Mouse (Mus musculus) heart, postnatal 25 days (tissue): Measurements from ENCODE around the gene Osbpl10. TPM values are rescaled to one million over a fixed set of nuclear protein-coding genes. Genes with fewer than 3 reads are reported as not detected.

Experiments used
- DNase-seq: peaks from one replicate; pipeline ENCODE4 v3.0.0; 2022; ENCODE audit warnings: low spot score
- intact Hi-C: fragments of 180-260 bp; cut with DNase I; formaldehyde crosslinking; loops from one replicate; pipeline ENCODE4 v1.15.1; 2025
- total RNA-seq, 2 experiments: library from RNA; stranded (reverse); gene quantifications; 2 replicates each; pipeline ENCODE4 v1.2.3; 2021

Osbpl10 gene
- total RNA-seq, 2 experiments from 2014 or later: 3.4 to 3.5 TPM

DNA sequence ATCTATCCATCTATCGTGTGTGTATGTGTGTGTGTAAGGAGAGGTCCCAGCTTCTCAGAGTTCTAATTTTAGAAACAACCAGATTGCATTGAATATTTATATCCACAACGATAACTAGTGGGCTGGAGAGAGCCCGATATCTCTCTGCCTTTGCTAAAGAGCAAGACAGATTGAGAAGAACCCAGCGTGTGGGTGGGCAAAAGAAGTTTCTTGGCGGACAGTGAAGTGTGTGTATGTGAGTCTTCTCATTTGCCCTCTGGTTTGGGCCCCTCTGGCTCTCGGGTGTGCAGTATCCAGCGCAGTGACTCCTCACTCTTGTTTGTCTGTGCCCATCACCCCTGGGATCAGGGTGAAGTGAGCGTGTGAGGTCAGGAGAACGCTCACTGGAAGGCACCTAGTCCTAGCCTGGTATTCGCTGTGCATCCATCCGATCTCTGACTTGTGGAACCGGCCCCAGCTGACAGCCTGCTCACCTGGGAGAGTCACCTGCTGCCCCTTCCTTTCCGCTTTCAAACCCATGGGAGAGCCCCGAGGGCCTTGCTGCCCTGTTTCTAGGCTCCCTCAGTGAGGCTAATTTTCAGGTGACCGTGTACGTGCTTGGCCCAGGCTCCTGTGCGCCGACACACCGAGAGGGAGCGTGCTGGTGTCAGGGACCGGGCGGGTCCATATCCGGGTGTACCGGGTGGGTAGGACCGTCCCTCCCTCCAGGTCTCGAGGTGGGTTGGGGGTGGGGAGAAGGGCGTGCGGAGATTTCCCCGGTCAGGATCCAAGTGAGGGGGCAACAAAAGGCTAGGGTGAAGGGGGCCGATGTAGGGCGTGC is 698 bp upstream of the Osbpl10 start:
- intact Hi-C loops: no loop called here
- no peak for DNase-seq

DNA sequence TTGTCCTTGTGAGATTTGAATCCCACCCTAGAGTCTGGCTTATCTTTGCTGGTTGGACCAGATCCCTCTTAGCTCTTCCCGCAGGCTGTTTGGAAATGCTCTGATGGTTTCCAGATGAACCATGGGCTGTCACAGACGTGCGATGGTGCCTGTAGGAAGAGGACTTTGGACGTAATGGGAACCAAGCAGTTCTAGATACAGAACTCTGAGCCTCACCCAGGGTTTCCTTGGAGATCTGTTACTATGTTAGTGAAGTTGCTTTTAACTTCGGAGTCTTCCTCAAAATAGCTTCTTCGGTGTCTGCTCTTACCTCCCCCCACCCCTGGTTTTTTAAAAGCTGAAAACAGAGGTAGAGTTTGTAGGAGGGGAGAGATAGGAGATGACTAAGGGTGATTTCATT is 1.6 kb downstream of the Osbpl10 start:
- intact Hi-C loops: no loop called here
- no peak for DNase-seq

DNA sequence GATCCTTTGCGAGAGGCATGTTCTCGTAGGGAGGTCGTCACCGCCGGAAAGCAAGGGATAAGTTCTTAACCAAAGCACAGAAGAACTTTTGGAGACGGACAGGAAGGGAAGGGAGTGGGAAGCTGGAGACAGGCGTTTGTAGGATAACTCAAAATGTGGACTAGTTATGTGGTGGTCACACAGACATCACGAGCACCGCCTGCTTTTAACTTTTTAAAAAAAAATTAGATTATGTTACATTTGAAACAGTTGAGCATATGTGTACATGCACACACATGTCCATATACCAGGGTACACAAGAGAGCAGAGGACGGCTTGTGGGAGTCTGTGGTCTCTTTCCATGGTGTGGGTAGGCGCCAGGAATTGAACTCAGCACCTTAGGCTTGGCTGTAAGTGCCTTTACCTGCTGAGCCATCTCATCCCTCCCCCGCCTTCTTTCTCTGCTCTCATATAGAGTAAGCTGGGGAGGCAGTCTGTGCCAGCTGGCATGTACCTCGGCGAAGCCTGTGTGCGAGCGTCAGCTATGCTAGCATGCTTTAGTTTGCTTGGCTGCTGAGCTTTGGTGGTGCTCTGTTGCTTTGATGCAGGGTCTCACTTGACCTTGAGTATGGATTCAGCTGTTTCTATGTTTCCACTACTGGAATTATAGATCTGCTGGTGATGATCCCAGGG is 4.5 kb downstream of the Osbpl10 start, which contains the start of gene Rps27rt:
Gene Rps27rt (minus strand): TSS at position 51 of the 672 bp plus-strand sequence.
- no peak for DNase-seq
- intact Hi-C loops: no loop called here

DNA sequence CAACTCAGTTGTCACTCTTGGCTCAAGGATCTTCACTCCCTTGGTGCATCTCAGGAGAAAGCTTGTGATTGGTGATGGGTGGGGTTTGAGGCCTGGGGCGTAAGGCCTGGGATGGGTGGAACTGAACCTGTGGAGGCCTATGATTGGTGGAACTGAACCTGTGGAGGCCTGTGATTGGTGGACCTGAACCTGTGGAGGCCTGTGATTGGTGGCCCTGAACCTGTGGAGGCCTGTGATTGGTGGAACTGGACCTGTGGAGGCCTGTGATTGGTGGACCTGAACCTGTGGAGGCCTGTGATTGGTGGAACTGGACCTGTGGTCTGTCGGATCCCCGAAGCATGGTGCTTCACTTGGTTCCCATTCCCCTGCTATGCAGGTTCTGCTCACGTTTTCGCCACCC is 7.4 kb downstream of the Osbpl10 start:
- no peak for DNase-seq
- intact Hi-C loops: no loop called here

DNA sequence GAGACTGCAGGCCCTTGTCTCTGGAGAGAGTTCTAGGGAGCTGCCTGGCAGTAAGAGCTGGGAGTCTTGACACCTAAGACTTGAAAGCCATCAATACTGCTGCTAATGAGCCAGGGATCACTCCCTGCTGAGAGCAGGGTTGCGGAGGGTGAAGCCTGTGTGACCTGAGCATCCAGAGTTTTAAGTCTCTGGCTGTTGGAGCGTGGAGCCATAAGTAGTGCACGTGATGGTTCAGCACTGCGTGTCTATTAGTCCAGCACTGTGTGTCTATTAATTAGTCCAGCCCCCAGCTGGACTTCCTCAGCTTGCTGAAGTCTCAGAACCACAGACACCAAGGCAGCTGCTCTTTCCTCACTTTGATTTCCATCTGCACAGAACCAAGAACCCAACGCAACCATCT is 8.0 kb downstream of the Osbpl10 start:
- intact Hi-C loops: no loop called here
- no peak for DNase-seq

DNA sequence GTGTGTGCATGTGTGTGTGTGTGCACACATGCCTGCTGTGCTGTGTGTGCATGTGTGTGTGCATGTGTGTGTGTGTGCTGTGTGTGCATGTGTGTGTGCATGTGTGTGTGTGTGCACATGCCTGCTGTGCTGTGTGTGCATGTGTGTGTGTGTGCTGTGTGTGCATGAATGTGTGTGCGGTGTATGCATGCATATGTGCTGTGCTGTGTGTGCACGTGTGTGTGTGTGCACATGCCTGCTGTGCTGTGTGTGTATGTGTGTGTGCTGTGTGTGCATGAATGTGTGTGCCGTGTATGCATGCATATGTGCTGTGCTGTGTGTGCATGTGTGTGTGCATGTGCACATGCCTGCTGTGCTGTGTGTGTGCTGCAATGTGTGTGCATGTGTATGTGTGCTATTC is 9.7 kb downstream of the Osbpl10 start:
- no peak for DNase-seq
- intact Hi-C loops: no loop called here

DNA sequence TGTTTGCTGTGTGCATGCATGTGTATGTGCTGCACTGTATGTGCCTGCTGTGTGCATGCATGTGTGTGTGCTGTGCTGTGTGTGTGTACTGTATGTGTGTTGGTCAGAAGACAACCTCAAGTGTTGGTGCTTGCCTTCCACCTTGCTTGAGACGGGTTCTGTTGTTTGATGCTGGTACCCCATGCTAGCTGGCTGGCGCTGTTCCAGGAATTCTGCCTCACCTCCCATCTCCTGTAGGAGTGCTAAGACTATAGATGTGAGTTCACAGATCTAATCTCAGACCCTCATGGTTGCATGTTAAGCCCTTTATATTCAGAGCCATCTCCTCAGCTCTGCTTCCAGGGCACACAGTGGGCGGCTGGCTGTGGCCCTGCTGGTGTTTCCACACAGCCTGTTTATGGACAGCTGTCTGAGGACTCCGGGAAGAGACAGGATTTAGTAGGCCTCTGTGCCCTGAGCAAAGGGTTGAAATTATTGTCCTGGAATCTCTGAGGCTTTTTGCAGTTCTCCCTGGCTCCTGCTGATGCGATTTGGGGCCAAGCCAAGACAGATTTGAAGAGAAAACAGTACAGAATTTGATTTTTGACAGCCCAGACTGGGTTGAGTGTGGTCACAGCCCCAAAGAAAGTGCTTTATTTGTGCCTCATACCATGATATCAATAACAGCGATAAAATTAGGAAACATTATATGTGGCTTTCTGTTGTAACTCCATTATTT is 10.4 kb downstream of the Osbpl10 start:
- intact Hi-C loops: no loop called here
- DNase-seq: no peak

DNA sequence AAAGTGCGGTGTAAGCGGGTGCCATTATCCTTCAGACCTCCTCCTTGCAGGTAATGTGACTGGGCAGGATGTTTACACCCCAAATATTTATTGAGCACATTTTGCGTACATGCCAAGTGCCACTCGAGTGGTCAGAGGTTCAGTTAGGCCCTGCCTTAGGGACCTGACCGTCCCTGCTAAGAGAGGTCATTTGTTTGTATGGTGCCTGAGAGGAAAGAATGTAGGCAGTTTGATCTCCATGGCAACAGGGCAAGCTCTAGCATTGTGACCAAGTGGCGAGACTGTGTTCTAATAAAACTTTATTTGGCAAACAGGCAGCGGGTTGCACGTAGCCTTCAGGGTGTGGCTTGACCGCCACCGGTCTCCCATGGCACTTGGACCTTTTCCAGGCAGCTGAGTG is 12.1 kb downstream of the Osbpl10 start:
- DNase-seq: no peak
- intact Hi-C loops: no loop called here

DNA sequence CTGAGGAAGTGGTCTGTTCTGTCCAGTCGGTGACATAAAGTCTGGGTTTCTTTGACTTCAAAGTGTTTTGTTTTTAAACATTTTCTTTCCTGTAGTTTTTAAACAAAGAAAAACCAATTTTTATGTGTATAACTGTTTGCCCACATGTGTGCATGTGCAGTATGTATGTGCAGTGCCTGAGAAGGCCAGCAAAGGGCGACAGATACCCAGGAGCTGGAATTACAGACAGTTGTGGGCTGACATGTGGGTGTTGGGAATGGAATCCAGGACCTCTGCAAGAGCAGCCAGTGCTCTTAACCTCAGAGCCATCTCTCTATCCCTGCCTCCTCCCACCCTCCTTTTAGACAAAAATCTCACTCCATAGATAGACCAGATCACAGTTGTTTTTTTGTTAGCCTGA is 14.2 kb downstream of the Osbpl10 start:
- intact Hi-C loops: no loop called here
- no peak for DNase-seq

DNA sequence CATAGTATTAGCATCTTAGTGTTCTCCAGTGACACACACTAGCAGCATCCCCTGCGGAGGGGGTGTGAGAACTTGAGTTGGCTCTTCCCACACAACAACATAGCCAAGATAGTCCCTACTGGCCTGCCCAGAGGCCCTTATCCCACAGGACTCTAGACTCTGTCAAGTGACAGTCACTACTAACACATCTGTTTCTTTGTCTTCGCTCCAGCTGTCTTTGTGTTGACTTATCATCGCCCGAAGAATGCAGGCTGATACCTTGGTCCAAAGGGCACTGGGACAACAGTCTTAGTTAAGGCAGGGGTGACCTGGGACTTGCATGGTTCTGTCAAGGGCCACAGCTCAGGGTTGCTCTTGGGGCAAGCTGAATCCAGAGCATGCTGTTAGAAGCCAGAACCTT is 16.9 kb downstream of the Osbpl10 start:
- intact Hi-C loops: no loop called here
- no peak for DNase-seq

DNA sequence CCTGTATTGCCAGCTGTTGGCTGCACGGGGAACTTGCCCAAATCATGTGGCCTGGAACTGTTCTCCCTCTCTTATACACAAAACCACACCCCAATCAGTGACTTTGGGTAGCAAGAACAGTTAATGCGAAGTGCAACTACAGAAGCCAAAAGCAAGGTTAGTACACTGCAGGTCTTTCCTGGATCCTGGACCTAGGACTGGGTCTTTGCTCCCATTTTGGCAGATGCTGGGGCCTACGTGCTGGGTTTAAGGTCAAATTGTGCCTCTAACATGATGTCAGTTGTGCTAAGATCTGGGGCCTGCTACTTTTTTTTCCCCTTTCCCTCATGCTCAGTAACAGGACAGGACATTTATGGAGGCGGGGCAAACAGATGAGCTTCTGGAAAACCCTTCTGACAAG is 17.3 kb downstream of the Osbpl10 start:
- DNase-seq: no peak

DNA sequence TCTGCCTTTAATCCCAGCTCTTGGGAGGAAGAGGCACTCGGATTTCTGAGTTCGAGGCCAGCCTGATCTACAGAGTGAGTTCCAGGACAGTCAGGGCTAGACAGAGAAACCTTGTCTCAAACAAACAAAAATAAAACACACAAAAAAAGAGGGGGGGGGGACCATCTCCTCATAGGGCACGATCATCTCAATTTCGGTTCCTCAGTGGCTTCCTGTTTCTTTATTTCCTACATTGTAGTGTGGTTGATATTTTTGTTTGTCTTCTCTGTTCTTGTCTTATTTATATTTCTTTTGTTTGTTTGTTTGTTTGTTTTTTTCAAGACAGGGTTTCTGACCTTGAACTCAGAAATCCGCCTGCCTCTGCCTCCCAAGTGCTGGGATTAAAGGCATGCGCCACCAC is 18.1 kb downstream of the Osbpl10 start:
- intact Hi-C loops: no loop called here
- no peak for DNase-seq

More for the DNA sequence above, 17.3 kb downstream of the Osbpl10 start:
- intact Hi-C loops: no loop called here

DNA sequence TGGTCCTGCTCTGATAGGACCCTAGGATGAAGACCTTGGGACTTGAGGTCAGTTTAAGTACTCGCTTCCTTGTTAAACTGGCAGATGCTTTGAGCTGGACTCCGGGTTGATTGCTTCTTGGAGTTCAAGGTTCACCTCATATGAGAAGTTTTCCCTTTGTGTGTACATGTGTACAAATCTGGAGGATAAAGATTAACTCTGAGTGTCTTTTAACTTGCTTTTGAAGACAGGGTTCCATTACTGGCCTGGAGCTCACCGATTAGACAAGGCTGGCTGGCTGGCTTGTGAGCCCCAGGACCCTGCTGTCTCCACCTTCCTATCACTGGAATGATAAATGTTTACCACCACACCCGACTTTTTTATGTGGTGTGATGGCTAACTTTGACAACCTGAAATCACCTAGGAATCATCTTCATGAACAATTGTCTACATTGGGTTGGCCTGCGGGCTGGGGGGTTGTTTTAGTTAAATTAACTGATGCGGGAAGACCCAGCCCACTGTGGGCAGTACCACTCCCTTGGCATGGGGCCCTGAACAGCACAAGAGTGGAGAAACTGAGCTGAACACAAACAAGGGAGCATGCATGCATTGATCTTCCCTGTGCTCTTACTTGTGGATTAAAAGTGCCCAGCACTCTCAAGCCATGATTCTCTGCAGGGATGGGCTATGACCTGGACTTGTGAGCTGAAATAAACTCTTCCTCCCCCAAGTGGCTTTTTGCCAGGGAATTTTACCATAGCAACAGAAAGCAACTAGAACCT is 20.8 kb downstream of the Osbpl10 start:
- no peak for DNase-seq
- intact Hi-C loops: no loop called here

DNA sequence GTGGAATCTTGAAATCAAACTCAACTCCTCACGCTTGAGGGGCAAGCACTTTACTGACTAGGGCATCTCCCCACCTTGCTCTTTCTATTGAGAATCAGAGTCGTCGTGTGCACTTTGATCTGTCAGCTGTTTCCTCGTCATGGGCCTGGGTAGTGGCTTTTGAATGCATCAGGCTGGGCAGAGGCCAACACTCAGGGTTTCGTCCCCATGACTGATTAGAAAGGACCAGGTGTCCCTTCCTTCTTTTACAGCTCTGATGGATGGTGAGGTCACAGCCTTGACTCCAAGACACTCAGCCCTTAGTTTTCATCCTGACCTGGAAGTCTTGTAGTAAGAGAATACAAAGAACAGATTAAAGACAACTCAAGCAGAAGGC is 21.4 kb downstream of the Osbpl10 start:
- intact Hi-C loops: no loop called here

DNA sequence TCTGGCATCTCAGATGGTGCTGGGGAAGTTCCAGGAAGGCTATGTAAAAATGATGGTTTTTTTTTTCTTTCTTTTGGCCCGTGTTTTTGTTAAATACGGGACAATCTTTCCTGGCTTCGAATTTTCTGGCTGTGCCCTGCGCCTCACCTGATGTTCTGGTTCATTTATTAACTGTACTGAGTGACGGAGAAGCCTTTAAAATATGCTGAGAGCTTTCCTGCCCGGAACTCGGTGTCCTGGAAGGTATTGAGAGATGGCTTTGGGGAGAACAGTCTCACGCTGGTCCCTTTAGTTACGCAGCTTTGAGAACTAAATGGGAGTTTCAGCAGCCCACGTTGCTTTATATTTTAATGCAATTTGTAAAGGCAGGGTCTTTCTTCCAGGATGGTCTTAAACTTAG is 27.1 kb downstream of the Osbpl10 start:
- DNase-seq: no peak
- intact Hi-C loops: no loop called here

More for the DNA sequence above, 21.4 kb downstream of the Osbpl10 start:
- DNase-seq: no peak

DNA sequence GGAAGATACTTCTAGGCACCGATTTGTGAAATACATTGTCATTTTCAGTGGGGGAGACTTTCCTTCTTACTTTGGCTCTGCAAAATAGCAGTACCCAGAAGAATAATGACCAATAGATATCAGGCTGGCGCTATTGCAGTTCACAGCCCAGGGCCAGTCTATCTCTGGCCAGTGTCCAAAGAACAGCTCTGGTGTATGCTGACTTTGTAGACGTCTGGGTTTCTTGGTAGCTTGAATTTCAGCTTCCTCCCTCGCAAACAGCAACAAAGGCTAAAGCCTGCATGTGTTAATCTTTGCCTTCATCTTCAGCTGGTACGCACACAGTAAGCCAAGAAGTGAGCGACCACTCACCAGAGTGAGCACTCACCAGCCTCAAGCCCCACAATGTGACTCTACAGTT is 29.4 kb downstream of the Osbpl10 start:
- intact Hi-C loops: no loop called here

DNA sequence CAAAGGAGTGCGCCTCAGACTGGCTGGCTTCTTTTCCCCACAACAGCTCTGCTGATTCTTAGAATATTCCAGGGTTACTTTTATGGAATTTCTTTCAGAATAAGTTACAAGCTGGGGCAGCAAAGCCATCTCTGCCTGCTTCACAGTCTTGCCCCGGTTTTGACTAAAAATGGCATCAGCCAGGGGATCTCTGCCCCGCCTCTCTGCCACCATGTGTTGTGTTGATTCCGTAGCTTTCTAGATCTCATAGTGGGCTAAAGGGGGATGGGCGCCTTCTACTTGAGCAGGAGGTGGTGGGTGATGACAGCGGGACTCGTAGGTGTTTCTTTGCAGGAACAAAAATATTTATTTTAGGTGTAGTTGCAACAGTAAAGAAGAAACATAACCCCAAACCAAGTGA is 29.8 kb downstream of the Osbpl10 start:
- intact Hi-C loops: no loop called here
- no peak for DNase-seq

More for the DNA sequence above, 29.4 kb downstream of the Osbpl10 start:
- DNase-seq: no peak

DNA sequence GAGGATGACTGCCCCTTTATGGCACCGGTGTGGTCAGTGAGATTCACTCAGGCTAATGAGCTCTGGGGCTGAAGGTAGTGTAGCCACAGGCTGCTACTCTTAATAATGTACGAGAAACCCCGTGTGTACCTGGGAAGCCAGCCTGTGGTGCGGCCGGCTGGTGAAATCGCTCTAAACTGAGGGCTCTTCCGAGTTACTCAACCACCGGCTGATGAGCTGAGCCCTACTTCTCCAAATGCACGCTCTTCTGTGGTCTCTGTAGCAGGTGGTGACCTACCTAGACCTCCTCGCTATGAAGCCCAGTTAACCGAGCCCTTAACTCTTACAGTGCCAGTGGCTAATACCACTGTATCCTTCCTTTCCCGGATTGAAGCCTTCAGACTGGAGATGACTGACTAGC is 34.0 kb downstream of the Osbpl10 start:
- DNase-seq: no peak
- intact Hi-C loops: no loop called here

DNA sequence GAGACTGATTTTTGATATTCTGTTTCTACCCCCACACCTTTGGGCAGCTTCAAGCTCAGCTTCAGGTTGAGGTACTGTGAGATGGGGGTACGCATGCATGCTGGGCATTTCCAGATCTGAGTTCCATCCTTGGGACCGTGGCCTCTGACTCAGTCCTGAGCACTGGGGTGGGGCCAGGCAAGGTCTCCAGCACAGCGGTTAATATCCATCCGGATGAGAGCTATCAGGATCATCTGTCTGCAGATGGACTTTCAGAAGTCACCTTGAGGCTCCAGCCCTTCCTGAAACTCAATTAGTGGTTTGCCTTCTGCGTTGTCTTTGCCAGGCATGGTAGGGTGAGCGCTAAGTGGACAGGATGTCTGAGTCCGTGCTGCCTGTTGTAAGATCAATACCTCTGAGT is 41.8 kb downstream of the Osbpl10 start:
- intact Hi-C loops: no loop called here
- no peak for DNase-seq

DNA sequence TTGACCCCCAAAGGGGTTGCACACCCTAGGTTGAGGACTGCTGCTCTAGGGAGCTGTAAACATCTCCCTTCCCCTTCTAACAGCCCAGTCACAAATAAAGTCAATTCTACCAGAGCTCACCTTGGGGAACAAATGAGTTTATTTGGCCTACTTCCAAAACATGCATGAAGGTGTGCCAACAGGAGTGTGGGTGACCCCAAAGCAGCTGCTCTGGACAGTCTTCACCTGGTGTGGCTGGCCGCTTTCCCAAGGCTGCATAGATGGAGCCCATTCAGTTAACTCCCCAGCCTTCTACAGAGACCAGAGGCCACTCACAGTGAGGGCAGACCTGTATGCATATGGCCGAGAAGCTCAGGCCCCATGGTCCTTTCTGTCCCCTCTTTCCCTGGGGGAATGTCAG is 43.0 kb downstream of the Osbpl10 start:
- intact Hi-C loops: no loop called here
- no peak for DNase-seq
